Mouse (Mus musculus) heart, adult 2 months (tissue): ENCODE measurements around the gene Nme3. TPM values are rescaled to one million over a fixed set of nuclear protein-coding genes. Genes with fewer than 3 reads are reported as not detected.

Source experiments
- DNase-seq, 2 experiments: peaks; one replicate each; pipeline ENCODE4 v3.0.0; 2021
- H3K27ac ChIP-seq: fragments of 200-600 bp; 2 replicates; pipeline ENCODE4 v1.8.1; 2022
- H3K27me3 ChIP-seq: fragments of 200-500 bp; 2 replicates; pipeline ENCODE4 v1.6.1; 2012; ENCODE audit warnings: mild to moderate bottlenecking, low read length, inconsistent platforms, mixed read lengths; ENCODE audit not compliant: control insufficient read depth, insufficient read depth
- H3K36me3 ChIP-seq: fragments of 200-500 bp; 2 replicates; pipeline ENCODE4 v1.6.1; 2012; ENCODE audit warnings: low read length, inconsistent platforms; ENCODE audit not compliant: control insufficient read depth, insufficient read depth
- H3K4me1 ChIP-seq: fragments of 200-500 bp; 2 replicates; pipeline ENCODE4 v1.6.1; 2011; ENCODE audit warnings: low read length; ENCODE audit not compliant: control insufficient read depth, insufficient read depth
- H3K4me3 ChIP-seq: fragments of 200-600 bp; 2 replicates; pipeline ENCODE4 v1.8.1; 2022
- H3K79me2 ChIP-seq: fragments of 200-500 bp; replicated peaks from 2 replicates; pipeline ENCODE4 v1.6.1; 2012; ENCODE audit warnings: mild to moderate bottlenecking, inconsistent platforms, low read length, moderate library complexity, mixed read lengths; ENCODE audit not compliant: control insufficient read depth, insufficient read depth
- H3K9ac ChIP-seq: fragments of 200-500 bp; 2 replicates; pipeline ENCODE4 v1.6.1; 2012; ENCODE audit warnings: low read depth, mild to moderate bottlenecking, control low read depth, inconsistent platforms, low read length, mixed read lengths
- CTCF ChIP-seq: fragments of 200-600 bp; IDR thresholded peaks from 2 replicates; pipeline ENCODE4 v1.8.1; 2022; ENCODE audit warnings: antibody characterized with exemption, mild to moderate bottlenecking, moderate library complexity
- EP300 ChIP-seq: fragments of 200-500 bp; IDR thresholded peaks from 2 replicates; pipeline ENCODE4 v1.6.1; 2011; ENCODE audit warnings: low read depth, low read length, control low read depth; ENCODE audit not compliant: insufficient read depth
- POLR2A ChIP-seq: fragments of 200-500 bp; IDR thresholded peaks from 2 replicates; pipeline ENCODE4 v1.6.1; 2011; ENCODE audit warnings: mild to moderate bottlenecking, low read depth, low read length, control low read depth; ENCODE audit not compliant: insufficient read depth
- WGBS: fragments of 180-500 bp; shearing (Covaris S2); methylation state at CpG from one replicate; pipeline ENCODE4 v1.1.7; 2018; 5-methylcytosine and 5-hydroxymethylcytosine counted together
- intact Hi-C: fragments of 180-260 bp; cut with DNase I; formaldehyde crosslinking; loops from one replicate; pipeline ENCODE4 v1.15.1; 2025
- polyA plus RNA-seq: library from polyadenylated mRNA; depleted of rRNA; stranded (reverse); fragments of >200 nt; gene quantifications from 2 replicates; pipeline ENCODE4 v1.2.3, GENCODE M21; 2012
- total RNA-seq, 2 experiments: library from RNA; stranded (reverse); gene quantifications; 2 replicates each; pipeline ENCODE4 v1.2.3; 2021

Gene Nme3
- total and polyA plus RNA-seq, 3 experiments, result 30.7 to 46.4 (median 37.7) TPM

GRCm38 (mm10) chr17:24850773-24851127, 45.5 kb upstream of the Nme3 start:
- Histone ChIP-seq H3K36me3 (no peaks in the 10 kb centered on the region), H3K9ac (peak overlapping the region; percentile 71), H3K4me3 (peak overlapping the region; percentile 62), H3K4me1 (peaks cover 2% of the 10 kb centered on the region), H3K27ac (peak overlapping the region; percentile 87), H3K79me2 (no peaks in the 10 kb centered on the region), H3K27me3 (no peaks in the 10 kb centered on the region)
- DNase-seq, result no peak
- 1% methylated on average over 20 of the region's 20 CpGs for WGBS
- intact Hi-C loops, result loop anchor here (2.0 kb wide), 1 partner anchor 34 kb away; no protein-coding TSS in a partner anchor
- TF ChIP-seq CTCF (no peak; the same call in 1 of the 2 replicates), POLR2A (no peak), EP300 (no peak)

- Histone ChIP-seq H3K36me3 (no peaks in the 10 kb centered on the region), H3K27me3 (no peaks in the 10 kb centered on the region), H3K4me3 (peak overlapping the region; percentile 62), H3K79me2 (no peaks in the 10 kb centered on the region), H3K27ac (no peak overlapping the region; the same call in 1 of the 2 replicates), H3K9ac (peak overlapping the region; percentile 71; the same call in 1 of the 2 replicates), H3K4me1 (peaks cover 2% of the 10 kb centered on the region)
- intact Hi-C loops, result loop anchor here (2.0 kb wide), 1 partner anchor 33 kb away; no protein-coding TSS in a partner anchor
- no peak for TF ChIP-seq CTCF
- no peak for TF ChIP-seq EP300
- DNase-seq, result no peak
- 81% methylated on average over 10 of the region's 10 CpGs for whole genome bisulfite sequencing
These were observed 44.7 kb upstream of the Nme3 start for GRCm38 (mm10) chr17:24851381-24852125.

GRCm38 (mm10) chr17:24855838-24856464, 40.3 kb upstream of the Nme3 start:
- H3K79me2 ChIP-seq, result no peaks in the 10 kb centered on the region
- no peak overlapping the region for H3K4me3 ChIP-seq
- H3K27me3 ChIP-seq, result no peaks in the 10 kb centered on the region
- no peaks in the 10 kb centered on the region; the same call in none of the 2 replicates for H3K4me1 ChIP-seq
- no peak overlapping the region for H3K9ac ChIP-seq
- H3K27ac ChIP-seq, result no peak overlapping the region
- WGBS, result 59% methylated on average over 3 of the region's 3 CpGs
- no peak for TF ChIP-seq POLR2A
- no peak for TF ChIP-seq CTCF
- no peak for TF ChIP-seq EP300
- DNase-seq, result no peak
- intact Hi-C loops, result no loop called here
- no peaks in the 10 kb centered on the region for H3K36me3 ChIP-seq

GRCm38 (mm10) chr17:24856589-24856988, 39.7 kb upstream of the Nme3 start:
- no peaks in the 10 kb centered on the region; the same call in none of the 2 replicates for H3K4me1 ChIP-seq
- H3K9ac ChIP-seq, result no peak overlapping the region
- TF ChIP-seq POLR2A, result no peak
- TF ChIP-seq EP300, result no peak
- TF ChIP-seq CTCF, result no peak
- no peaks in the 10 kb centered on the region for H3K36me3 ChIP-seq
- no peaks in the 10 kb centered on the region for H3K79me2 ChIP-seq
- intact Hi-C loops, result no loop called here
- no peak overlapping the region for H3K4me3 ChIP-seq
- DNase-seq, result no peak
- WGBS, result 91% methylated on average over 13 of the region's 13 CpGs
- H3K27ac ChIP-seq, result no peak overlapping the region
- H3K27me3 ChIP-seq, result no peaks in the 10 kb centered on the region

- no peak overlapping the region for H3K27ac ChIP-seq
- no peaks in the 10 kb centered on the region for H3K36me3 ChIP-seq
- no peak overlapping the region for H3K4me3 ChIP-seq
- no peaks in the 10 kb centered on the region for H3K79me2 ChIP-seq
- no peak overlapping the region for H3K9ac ChIP-seq
- no peak for DNase-seq
- TF ChIP-seq CTCF (no peak), POLR2A (no peak), EP300 (no peak)
- 83% methylated on average over 8 of the region's 8 CpGs for WGBS
- intact Hi-C loops, result no loop called here
- no peaks in the 10 kb centered on the region for H3K27me3 ChIP-seq
- H3K4me1 ChIP-seq, result no peaks in the 10 kb centered on the region; the same call in 1 of the 2 replicates
These were observed 38.3 kb upstream of the Nme3 start for GRCm38 (mm10) chr17:24857831-24858470.

GRCm38 (mm10) chr17:24858967-24859366, 37.3 kb upstream of the Nme3 start:
- Histone ChIP-seq H3K79me2 (no peaks in the 10 kb centered on the region), H3K36me3 (no peaks in the 10 kb centered on the region), H3K4me3 (no peak overlapping the region), H3K27me3 (no peaks in the 10 kb centered on the region), H3K4me1 (no peaks in the 10 kb centered on the region; the same call in 1 of the 2 replicates), H3K27ac (no peak overlapping the region), H3K9ac (no peak overlapping the region)
- WGBS, result 68% methylated on average over 6 of the region's 6 CpGs
- DNase-seq, result no peak
- intact Hi-C loops, result no loop called here
- TF ChIP-seq CTCF, result no peak
- no peak for TF ChIP-seq POLR2A
- no peak for TF ChIP-seq EP300
